Mouse (Mus musculus) small intestine, adult 2 months (tissue): ENCODE data around the gene Cmtm3.

Experiments
- CTCF ChIP-seq: fragments of 200-500 bp; IDR thresholded peaks from 2 replicates; pipeline ENCODE4 v1.5.1; 2012; ENCODE audit warnings: low read depth, mild to moderate bottlenecking, control low read depth, inconsistent platforms, low read length, moderate library complexity, mixed read lengths; ENCODE audit not compliant: insufficient replicate concordance, insufficient read length; ENCODE audit errors: extremely low read depth
- POLR2A ChIP-seq: fragments of 200-500 bp; IDR thresholded peaks from 2 replicates; pipeline ENCODE4 v1.6.1; 2012; ENCODE audit warnings: low read depth, mild to moderate bottlenecking, control low read depth, inconsistent platforms, low read length, moderate library complexity

DNA sequence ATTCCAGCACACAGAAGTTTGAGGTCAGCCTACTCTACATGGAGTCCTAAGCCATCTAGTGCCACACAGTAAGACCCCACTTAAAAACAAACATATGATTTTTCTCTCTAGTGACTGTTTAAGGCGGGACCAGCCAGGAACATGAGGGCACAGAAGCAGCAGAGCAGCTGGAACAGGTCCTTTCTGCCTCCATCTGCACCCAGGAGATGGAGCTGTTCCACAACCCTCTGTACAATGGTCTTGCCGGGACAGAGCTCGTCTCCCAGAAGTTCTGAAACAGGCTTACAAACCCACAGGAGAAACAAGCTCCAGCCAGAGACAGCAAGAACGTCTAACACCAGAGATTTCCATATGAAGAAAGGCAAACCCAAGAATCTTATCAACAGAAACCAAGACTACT lies 25.9 kb upstream of the Cmtm3 start:
- TF ChIP-seq CTCF (peak; percentile 21; the same call in 1 of the 2 replicates), POLR2A (no peak)
